Mouse (Mus musculus): ENCODE results near the gene Gm10645. TPM values are rescaled to one million over a fixed set of nuclear protein-coding genes. Genes with fewer than 3 reads are reported as not detected.

Gm10645 gene
- total RNA-seq, 2 experiments from 2014 or later, result 1.6 to 2.3 TPM

Other genes with a start within 250 kb of the Gm10645 start
- 100 to 1,000 TPM in 1 of 2 experiments, 10 to 100 TPM in 1; 98.4 to 106 TPM for gene Tbc1d9, start 818 bp downstream of the Gm10645 start, total RNA-seq (2021)
- not detected for gene Ucp1, start 124.2 kb upstream of the Gm10645 start, total RNA-seq (2021)
- gene Elmod2, start 166.3 kb upstream of the Gm10645 start, total RNA-seq (2021), result 10 to 100 TPM; 12.1 to 15.1 TPM
- not detected for gene Mgat4d, start 182.3 kb upstream of the Gm10645 start, total RNA-seq (2021)
- 10 to 100 TPM in 1 of 2 experiments, 1 to 10 TPM in 1; 8.3 to 10.4 TPM for gene Clgn, start 223.7 kb upstream of the Gm10645 start, total RNA-seq (2021)